Mouse (Mus musculus) erythroid progenitor cell, adult 5-6 weeks (primary cell): ENCODE measurements around the gene Vstm2l. TPM values are rescaled to one million over a fixed set of nuclear protein-coding genes. Genes with fewer than 3 reads are reported as not detected.

ENCODE experiments used
- ATAC-seq: replicated peaks from 2 replicates; pipeline ENCODE4 v1.8.0; 2016; ENCODE audit warnings: moderate number of reproducible peaks, mild to moderate bottlenecking, moderate TSS enrichment, inconsistent platforms; ENCODE audit not compliant: poor library complexity, low FRiP score, severe bottlenecking
- total RNA-seq, 2 experiments: library from RNA; stranded (forward) in 1 of 2; stranded (reverse) in 1 of 2; fragments of 150-400 nt in 1 of 2; fragments of 186-747, 209-891 nt in 1 of 2; gene quantifications; 2 replicates each; pipeline versions ENCODE4 v1.2.3 to v1.2.4; 2015 to 2017; ENCODE audit warnings: low replicate concordance in 2 of 2

Gene Vstm2l
- total RNA-seq, 2 experiments from 2014 or later = not detected

DNA sequence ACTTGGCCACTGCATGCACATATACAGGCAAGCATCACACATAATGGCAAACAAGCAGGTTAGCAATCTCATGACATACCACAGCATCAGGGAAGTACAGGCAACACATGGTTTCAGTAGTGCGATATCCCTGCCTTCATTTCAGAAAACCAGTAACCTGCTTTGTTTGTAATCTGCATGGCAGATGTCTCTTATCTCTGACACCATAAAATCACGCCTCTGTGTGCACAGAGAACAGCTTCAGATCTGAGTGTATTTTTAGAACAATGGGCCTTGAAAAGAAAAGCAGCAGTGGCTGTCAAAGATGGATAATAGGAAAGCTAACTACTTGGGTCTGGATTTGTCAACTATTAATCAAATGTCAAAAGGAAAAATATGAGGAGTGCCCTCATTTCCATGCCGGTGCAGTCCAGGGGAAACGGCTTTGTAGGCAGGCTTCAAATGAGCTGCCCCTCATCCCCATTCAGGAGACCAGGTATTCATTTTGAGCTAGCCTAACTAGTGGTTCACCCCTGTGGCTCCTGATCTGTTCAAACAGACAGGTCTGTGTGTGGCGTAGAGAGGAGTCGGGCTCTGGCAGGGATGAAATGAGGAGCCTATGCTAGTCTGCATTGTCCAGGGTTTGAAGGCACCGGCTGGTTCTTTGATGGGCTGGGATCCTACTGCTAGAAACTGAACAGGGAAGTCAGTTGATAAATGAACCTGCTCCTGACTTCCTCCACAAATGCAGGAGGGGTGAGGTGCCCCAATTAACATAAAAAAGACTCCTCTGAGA is 74.2 kb downstream of the Vstm2l start:
- no peak for ATAC-seq

GRCm38 (mm10) chr2:157989946-157990345 is 75.5 kb downstream of the Vstm2l start:
- no peak for ATAC-seq

- no peak for ATAC-seq
These were observed 76.6 kb downstream of the Vstm2l start for GRCm38 (mm10) chr2:157991026-157991425.

DNA sequence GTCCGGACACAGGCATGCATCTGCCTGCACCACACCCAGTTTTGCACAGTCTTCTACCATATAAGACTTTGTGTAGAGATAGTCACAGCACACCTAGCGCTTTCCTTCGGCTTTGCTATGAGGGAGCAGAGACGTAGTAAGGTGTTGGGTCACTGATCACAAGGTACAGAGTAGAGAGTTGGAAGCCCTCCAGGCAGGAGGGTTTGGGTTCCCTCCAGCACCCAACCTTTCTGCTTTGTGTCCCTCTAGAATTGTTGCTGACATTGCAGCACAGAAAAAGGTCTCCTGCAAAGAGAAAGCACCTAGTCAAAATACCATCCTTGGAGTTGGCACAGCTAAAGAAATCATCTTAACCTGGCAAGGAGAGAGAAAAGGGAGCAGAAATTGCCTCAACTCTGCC is 78.0 kb downstream of the Vstm2l start:
- ATAC-seq = no peak

Other genes with a start within 250 kb of the Vstm2l start
- gene Ctnnbl1, start 177.3 kb upstream of the Vstm2l start, total RNA-seq (2015; ENCODE audit: low replicate concordance) = 4.2 and 7.9 TPM in 2 replicates
- 9.5 and 13.7 TPM in 2 replicates for gene Ctnnbl1, start 177.3 kb upstream of the Vstm2l start, total RNA-seq (2017; ENCODE audit: low replicate concordance)
- gene Tti1, start 113.8 kb downstream of the Vstm2l start, total RNA-seq (2015; ENCODE audit: low replicate concordance) = 13.7 and 18.4 TPM in 2 replicates
- gene Tti1, start 113.8 kb downstream of the Vstm2l start, total RNA-seq (2017; ENCODE audit: low replicate concordance) = 9.2 and 16.4 TPM in 2 replicates
- gene Rprd1b, start 113.8 kb downstream of the Vstm2l start, total RNA-seq (2015; ENCODE audit: low replicate concordance) = 50.1 and 57.0 TPM in 2 replicates
- 34.4 and 44.5 TPM in 2 replicates for gene Rprd1b, start 113.8 kb downstream of the Vstm2l start, total RNA-seq (2017; ENCODE audit: low replicate concordance)
- 16.3 and 27.4 TPM in 2 replicates for gene Tgm2, start 231.8 kb downstream of the Vstm2l start, total RNA-seq (2015; ENCODE audit: low replicate concordance)
- gene Tgm2, start 231.8 kb downstream of the Vstm2l start, total RNA-seq (2017; ENCODE audit: low replicate concordance) = 23.0 and 33.9 TPM in 2 replicates